Mouse (Mus musculus): ENCODE measurements around the gene Cyp2f2.

DNA sequence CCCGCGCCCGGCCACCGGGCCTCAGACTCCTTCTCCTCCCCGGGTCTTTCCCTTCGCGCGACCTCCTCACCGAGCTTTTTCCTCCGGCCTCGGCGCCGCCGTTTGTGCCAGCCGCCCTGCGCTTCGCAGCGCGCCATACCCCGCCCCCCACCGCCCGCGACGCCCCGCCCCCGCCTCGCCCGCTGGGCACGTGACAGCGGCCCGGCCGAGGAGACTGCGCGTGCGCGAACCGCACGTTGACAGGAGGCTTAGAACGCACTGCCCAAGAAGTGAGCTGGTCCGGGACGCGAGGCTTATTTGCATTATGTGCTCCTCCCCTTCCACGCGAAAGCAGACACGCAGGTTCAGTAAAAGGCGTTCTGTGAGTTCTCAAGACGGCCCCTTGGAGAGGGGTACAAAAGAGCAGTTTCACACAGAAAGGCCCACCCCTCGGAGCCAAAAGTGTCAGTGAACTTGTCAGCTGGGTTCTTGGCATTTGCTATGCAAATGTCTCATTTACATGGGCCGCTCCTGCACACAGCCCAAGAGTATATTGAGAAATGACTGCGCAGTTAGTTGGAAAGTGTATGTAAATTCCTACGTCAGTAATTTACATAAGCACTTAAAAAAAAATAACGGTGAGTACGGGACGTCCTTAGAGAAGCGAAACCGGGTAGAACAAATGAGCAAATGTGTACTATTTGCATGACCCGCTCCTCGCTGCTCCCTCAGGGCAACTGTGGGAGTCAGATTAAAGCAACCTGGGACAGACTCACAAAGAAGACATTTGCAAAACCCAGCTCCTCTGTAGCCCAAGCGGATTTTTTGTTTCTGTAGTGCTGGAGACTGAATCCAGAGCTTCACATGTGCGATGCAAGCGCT lies 47.1 kb downstream of the Cyp2f2 start, which contains the start of gene Egln2:
- TF ChIP-seq CTCF (IDR thresholded peaks at IDR 0.05; ENCODE audit: low read depth, low read length), result no peak
- no peak for TF ChIP-seq POLR2A (IDR thresholded peaks at IDR 0.05; ENCODE audit: insufficient read depth, low read length)
- no peak for TF ChIP-seq EP300 (IDR thresholded peaks at IDR 0.05; ENCODE audit: insufficient read depth, low read depth, low read length)
